Mouse (Mus musculus) midbrain, embryonic 12.5 days (tissue): ENCODE measurements around the gene Fzd2. TPM values are rescaled to one million over a fixed set of nuclear protein-coding genes. Genes with fewer than 3 reads are reported as not detected.
A peak's percentile ranks its signal among the peaks of the same experiment; 100 is the strongest.

ENCODE experiments used
- ATAC-seq: fragments of 200-750 bp; cut with Nextera tagmentation; 2 replicates; pipeline ENCODE4 v1.8.0; 2017; ENCODE audit warnings: low read depth, moderate TSS enrichment, moderate library complexity; ENCODE audit not compliant: low FRiP score
- H3K27ac ChIP-seq: fragments of 300-500 bp; sonication (generic); replicated peaks from 2 replicates; pipeline ENCODE4 v1.5.1; 2016; ENCODE audit warnings: mild to moderate bottlenecking
- H3K27me3 ChIP-seq: fragments of 300-500 bp; sonication (generic); 2 replicates; pipeline ENCODE4 v1.6.1; 2016; ENCODE audit warnings: mild to moderate bottlenecking
- H3K36me3 ChIP-seq: fragments of 300-500 bp; sonication (generic); 2 replicates; pipeline ENCODE4 v1.6.1; 2016
- H3K4me1 ChIP-seq: fragments of 300-500 bp; sonication (generic); 2 replicates; pipeline ENCODE4 v1.6.1; 2016
- H3K4me2 ChIP-seq: fragments of 300-500 bp; sonication (generic); replicated peaks from 2 replicates; pipeline ENCODE4 v1.6.1; 2016; ENCODE audit warnings: mild to moderate bottlenecking, moderate library complexity
- H3K4me3 ChIP-seq: fragments of 300-500 bp; sonication (generic); 2 replicates; pipeline ENCODE4 v1.5.1; 2016; ENCODE audit warnings: mild to moderate bottlenecking
- H3K9ac ChIP-seq: fragments of 300-500 bp; sonication (generic); replicated peaks from 2 replicates; pipeline ENCODE4 v1.6.1; 2016; ENCODE audit warnings: mild to moderate bottlenecking, moderate library complexity
- H3K9me3 ChIP-seq: fragments of 300-500 bp; sonication (generic); 2 replicates; pipeline ENCODE4 v1.6.1; 2016; ENCODE audit warnings: mild to moderate bottlenecking
- WGBS: fragments of 180-500 bp; shearing (Covaris S2); methylation state at CpG from one replicate; pipeline ENCODE4 v1.1.7; 2016; 5-methylcytosine and 5-hydroxymethylcytosine counted together
- polyA plus RNA-seq: library from polyadenylated mRNA; unstranded; fragments of >200 nt; fragmentation: Nextera tagmentation; extraction: Ambion mirVana; gene quantifications from 2 replicates; pipeline ENCODE4 v1.2.1, GENCODE M21; 2016

Fzd2 gene
- polyA plus RNA-seq, 1 experiment from 2014 or later: 37.9 TPM

- no peak for ATAC-seq
- Histone ChIP-seq H3K36me3 (no peaks in the 10 kb centered on the region), H3K4me2 (peak overlapping the region; percentile 86)
Observed at GRCm38 (mm10) chr11:102607686-102608548, 3.7 kb downstream of the Fzd2 start.

GRCm38 (mm10) chr11:102608691-102609090 is 4.5 kb downstream of the Fzd2 start:
- Histone ChIP-seq H3K4me3 (peak overlapping the region; percentile 88), H3K27me3 (peaks cover 27% of the 10 kb centered on the region), H3K4me2 (peak overlapping the region; percentile 86), H3K36me3 (no peaks in the 10 kb centered on the region), H3K27ac (peak overlapping the region; percentile 25), H3K9ac (peak overlapping the region; percentile 31), H3K9me3 (no peaks in the 10 kb centered on the region), H3K4me1 (peaks cover 43% of the 10 kb centered on the region)
- ATAC-seq: no peak
- 17% methylated on average over 4 of the region's 4 CpGs for WGBS

More at GRCm38 (mm10) chr11:102607686-102608548, 3.7 kb downstream of the Fzd2 start:
- 11% methylated on average over 10 of the region's 10 CpGs for WGBS
- Histone ChIP-seq H3K4me1 (peaks cover 46% of the 10 kb centered on the region), H3K9ac (peak overlapping the region; percentile 97), H3K9me3 (no peaks in the 10 kb centered on the region), H3K27me3 (peaks cover 27% of the 10 kb centered on the region), H3K4me3 (peak overlapping the region; percentile 88), H3K27ac (peak overlapping the region; percentile 49; the same call in 1 of the 2 replicates)

- Histone ChIP-seq H3K4me2 (peak overlapping the region; percentile 86), H3K27ac (peak overlapping the region; percentile 71; the same call in 1 of the 2 replicates)
Observed at GRCm38 (mm10) chr11:102609483-102609882, 5.3 kb downstream of the Fzd2 start.

DNA sequence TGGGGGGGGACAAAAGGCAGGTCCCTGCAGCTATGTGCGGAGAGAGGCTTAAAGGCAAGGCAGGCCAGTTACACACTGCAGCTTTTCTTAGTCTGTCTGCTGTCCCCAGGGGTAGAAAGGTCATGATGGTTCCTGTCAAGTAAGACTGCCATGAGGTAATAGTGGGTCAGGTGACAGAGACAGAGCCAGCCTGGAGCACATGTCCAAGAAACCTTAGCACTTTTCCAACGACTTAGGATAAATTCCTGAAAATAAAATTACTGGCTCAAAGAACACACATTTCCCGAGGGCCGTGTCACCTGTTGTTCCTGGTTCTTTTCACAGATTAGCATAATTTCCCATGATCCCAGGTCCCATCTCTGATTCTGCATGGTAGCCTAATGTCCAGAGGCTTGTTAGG is 6.1 kb downstream of the Fzd2 start:
- no peak overlapping the region for H3K4me2 ChIP-seq
- peak overlapping the region; percentile 71 for H3K27ac ChIP-seq
- H3K9ac ChIP-seq: 0 out of 2 replicates have a peak overlapping the region, but pooled peaks have one; percentile 11
- WGBS: 17% methylated on average over 4 of the region's 4 CpGs
- H3K9me3 ChIP-seq: no peaks in the 10 kb centered on the region
- H3K36me3 ChIP-seq: no peaks in the 10 kb centered on the region
- H3K27me3 ChIP-seq: peaks cover 30% of the 10 kb centered on the region
- H3K4me3 ChIP-seq: no peak overlapping the region
- no peak for ATAC-seq
- H3K4me1 ChIP-seq: peaks cover 43% of the 10 kb centered on the region

More at GRCm38 (mm10) chr11:102609483-102609882, 5.3 kb downstream of the Fzd2 start:
- H3K9ac ChIP-seq: 0 out of 2 replicates have a peak overlapping the region, but pooled peaks have one; percentile 11
- 35% methylated on average over 8 of the region's 8 CpGs for WGBS
- no peaks in the 10 kb centered on the region for H3K9me3 ChIP-seq
- no peak for ATAC-seq
- H3K36me3 ChIP-seq: no peaks in the 10 kb centered on the region
- peaks cover 30% of the 10 kb centered on the region for H3K27me3 ChIP-seq
- no peak overlapping the region for H3K4me3 ChIP-seq
- H3K4me1 ChIP-seq: peaks cover 43% of the 10 kb centered on the region

DNA sequence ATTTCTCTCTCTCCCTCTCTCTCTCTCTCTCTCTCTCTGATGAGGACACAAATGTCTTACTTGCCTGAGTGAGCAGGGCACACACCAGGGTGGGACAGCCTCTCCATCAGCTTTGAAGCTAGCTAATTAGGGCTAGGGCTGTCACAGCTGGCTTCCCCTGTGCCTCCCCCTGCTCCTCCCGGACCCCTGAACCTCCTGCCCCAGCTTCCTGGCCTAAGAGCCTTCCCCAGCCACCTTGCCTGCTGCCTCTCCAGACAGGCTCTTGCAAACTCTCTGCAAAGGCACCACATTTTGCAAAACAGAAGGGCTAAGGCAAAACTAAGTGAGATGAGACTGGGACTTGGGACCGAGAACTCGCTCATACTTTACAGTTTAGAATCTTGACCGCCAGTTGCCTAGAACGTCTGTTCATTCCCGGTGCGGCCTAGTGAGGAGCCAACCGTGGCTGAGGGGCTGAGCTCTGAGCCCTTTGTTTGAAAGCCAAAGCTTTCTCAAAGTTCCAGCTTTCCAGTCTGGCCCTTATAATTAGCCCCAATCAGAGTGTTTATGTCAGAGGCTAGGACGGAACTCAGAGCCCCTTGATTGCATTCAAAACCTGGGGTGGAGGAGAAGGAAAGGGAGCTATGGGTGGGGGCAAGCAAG is 6.6 kb downstream of the Fzd2 start:
- no peak overlapping the region; the same call in 1 of the 2 replicates for H3K9ac ChIP-seq
- H3K4me3 ChIP-seq: no peak overlapping the region
- 0 out of 2 replicates have a peak, but pooled peaks have one; percentile 4 for ATAC-seq
- peaks cover 26% of the 10 kb centered on the region for H3K27me3 ChIP-seq
- H3K4me1 ChIP-seq: peaks cover 39% of the 10 kb centered on the region
- no peaks in the 10 kb centered on the region for H3K9me3 ChIP-seq
- H3K4me2 ChIP-seq: no peak overlapping the region
- H3K36me3 ChIP-seq: no peaks in the 10 kb centered on the region
- 9% methylated on average over 9 of the region's 9 CpGs for WGBS
- peak overlapping the region; percentile 71 for H3K27ac ChIP-seq

GRCm38 (mm10) chr11:102611317-102611705 is 7.1 kb downstream of the Fzd2 start:
- no peaks in the 10 kb centered on the region for H3K9me3 ChIP-seq
- WGBS: 13% methylated on average over 6 of the region's 6 CpGs
- no peak for ATAC-seq
- no peak overlapping the region for H3K4me3 ChIP-seq
- peaks cover 37% of the 10 kb centered on the region for H3K4me1 ChIP-seq
- no peak overlapping the region for H3K9ac ChIP-seq
- peaks cover 25% of the 10 kb centered on the region for H3K27me3 ChIP-seq
- no peak overlapping the region for H3K4me2 ChIP-seq
- peak overlapping the region; percentile 71; the same call in 1 of the 2 replicates for H3K27ac ChIP-seq
- H3K36me3 ChIP-seq: no peaks in the 10 kb centered on the region

- WGBS: 47% methylated on average over 2 of the region's 2 CpGs
- Histone ChIP-seq H3K9ac (no peak overlapping the region), H3K27ac (no peak overlapping the region), H3K36me3 (0 out of 2 replicates have a peak, but pooled peaks cover 4% of the 10 kb centered on the region), H3K27me3 (no peaks in the 10 kb centered on the region), H3K4me2 (no peak overlapping the region), H3K9me3 (peaks cover 4% of the 10 kb centered on the region), H3K4me3 (no peak overlapping the region), H3K4me1 (peaks cover 12% of the 10 kb centered on the region)
- no peak for ATAC-seq
Observed at GRCm38 (mm10) chr11:102619449-102619848, 15.3 kb downstream of the Fzd2 start.

DNA sequence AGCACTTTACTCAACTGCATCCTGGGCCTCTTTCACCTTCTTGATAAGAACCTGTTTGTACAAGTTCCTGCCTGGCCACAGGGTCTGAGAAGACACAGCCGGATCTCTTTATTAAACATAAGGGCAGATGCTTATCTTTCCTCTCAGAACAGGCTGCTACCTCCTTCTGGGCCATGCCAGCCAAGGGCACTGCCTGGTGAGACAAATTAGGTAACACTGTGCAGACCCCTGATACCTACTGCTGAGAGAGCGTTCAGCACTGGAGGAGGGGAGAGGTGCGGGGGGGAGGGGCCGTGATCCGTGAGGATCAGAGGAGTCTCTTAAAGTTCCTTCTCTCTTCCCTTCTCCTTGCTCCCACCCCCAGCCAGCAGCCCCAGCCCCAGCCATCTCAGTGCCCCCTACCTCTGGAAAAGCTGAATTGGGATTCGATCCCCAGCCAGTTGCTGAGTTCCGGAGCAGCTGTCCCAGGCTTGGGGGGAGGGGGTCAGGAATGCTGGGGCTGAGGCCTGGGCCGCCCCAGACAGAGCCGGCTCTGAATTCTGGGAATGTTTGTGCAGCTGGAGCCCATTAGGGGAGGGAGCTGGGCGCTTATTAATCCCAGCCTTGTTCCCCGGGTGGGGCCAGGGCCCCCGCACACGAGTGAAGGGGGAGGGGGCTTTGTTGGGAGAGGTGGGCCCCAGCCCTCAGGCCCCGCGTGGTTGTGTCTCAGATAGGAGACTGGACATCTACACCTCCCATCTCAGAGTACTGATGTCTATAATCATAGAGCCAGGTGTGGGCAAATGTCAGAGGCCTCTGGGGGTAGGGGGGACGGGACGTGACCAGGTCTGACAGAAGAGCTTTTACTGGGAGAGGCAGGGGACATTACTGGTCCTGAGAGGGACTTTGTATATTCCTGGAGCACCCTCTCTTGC is 19.9 kb downstream of the Fzd2 start:
- H3K36me3 ChIP-seq: 0 out of 2 replicates have a peak, but pooled peaks cover 4% of the 10 kb centered on the region
- peak overlapping the region; percentile 83 for H3K27ac ChIP-seq
- peak overlapping the region; percentile 25; the same call in 1 of the 2 replicates for H3K9ac ChIP-seq
- H3K9me3 ChIP-seq: peaks cover 4% of the 10 kb centered on the region
- 0 out of 2 replicates have a peak, but pooled peaks cover 10% of the 10 kb centered on the region for H3K27me3 ChIP-seq
- peaks cover 24% of the 10 kb centered on the region for H3K4me1 ChIP-seq
- H3K4me2 ChIP-seq: peak overlapping the region; percentile 23
- no peak overlapping the region for H3K4me3 ChIP-seq
- peak; percentile 66 for ATAC-seq
- 7% methylated on average over 17 of the region's 17 CpGs for WGBS

GRCm38 (mm10) chr11:102624888-102625407 is 20.8 kb downstream of the Fzd2 start:
- Histone ChIP-seq H3K4me1 (peaks cover 24% of the 10 kb centered on the region), H3K9me3 (no peaks in the 10 kb centered on the region), H3K9ac (no peak overlapping the region), H3K27me3 (0 out of 2 replicates have a peak, but pooled peaks cover 10% of the 10 kb centered on the region), H3K4me2 (peak overlapping the region; percentile 35), H3K36me3 (no peaks in the 10 kb centered on the region), H3K27ac (peak overlapping the region; percentile 83), H3K4me3 (0 out of 2 replicates have a peak overlapping the region, but pooled peaks have one; percentile 11)
- 23% methylated on average over 14 of the region's 14 CpGs for WGBS
- ATAC-seq: peak; percentile 71

DNA sequence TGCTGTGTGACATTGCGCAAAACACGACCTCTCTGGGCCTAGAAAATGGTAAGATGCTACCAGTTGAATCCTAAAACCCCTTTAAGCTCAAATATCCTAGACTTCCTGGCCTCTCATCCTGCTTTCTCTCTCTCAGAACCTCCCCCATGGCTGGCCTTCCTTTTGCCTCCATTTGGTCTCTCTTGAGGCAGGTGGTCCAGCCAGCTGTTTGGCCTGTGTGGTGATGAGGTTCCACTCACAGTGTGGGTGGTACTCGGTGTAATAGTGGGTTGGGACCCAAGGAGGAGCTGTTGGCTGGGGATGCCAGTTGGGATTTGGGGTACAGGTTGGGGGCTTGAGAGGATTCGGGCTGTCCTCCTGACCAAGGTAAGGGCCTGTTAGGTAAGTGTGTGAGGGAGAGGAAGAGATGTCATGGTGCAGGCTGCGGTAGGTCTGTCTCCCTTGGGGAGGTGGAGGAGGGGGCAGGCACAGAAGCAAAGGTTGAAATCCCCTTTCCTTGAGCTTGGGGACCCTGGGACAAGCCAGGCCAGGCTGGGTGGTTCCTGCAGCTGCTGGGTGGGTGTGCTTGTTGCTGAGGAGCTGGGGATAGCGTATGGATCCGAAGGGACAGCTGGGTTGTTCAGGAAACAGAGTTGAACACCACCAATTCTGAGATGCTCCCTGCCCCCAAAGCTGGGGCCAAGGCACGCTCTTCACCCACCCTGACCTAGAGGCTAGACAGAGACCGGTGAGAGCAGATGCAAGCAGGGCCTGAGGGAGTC is 23.2 kb downstream of the Fzd2 start:
- 84% methylated on average over 9 of the region's 9 CpGs for WGBS
- ATAC-seq: no peak

More for the DNA sequence above, 23.2 kb downstream of the Fzd2 start:
- no peaks in the 10 kb centered on the region for H3K9me3 ChIP-seq
- H3K27ac ChIP-seq: no peak overlapping the region
- peaks cover 11% of the 10 kb centered on the region for H3K27me3 ChIP-seq
- no peaks in the 10 kb centered on the region for H3K36me3 ChIP-seq
- H3K4me2 ChIP-seq: no peak overlapping the region
- H3K9ac ChIP-seq: no peak overlapping the region
- peaks cover 34% of the 10 kb centered on the region for H3K4me1 ChIP-seq
- no peak overlapping the region for H3K4me3 ChIP-seq
